Mouse (Mus musculus) embryo, embryonic 11.5 days (tissue): ENCODE measurements at regions not wholly inside any gene's neighbourhood (a gene's known extent, or its start where the extent isn't known, plus 50 kb on each side); places are given as distances from the start of the nearest gene placed in this dataset.

Experiments used
- DNase-seq: peaks from one replicate; pipeline ENCODE4 v3.0.0-alpha.2; 2012; ENCODE audit warnings: low read depth, low spot score

- DNase-seq = no peak
These were observed 53.4 kb upstream of the Nab1 start for GRCm38 (mm10) chr1:52553871-52554270.

GRCm38 (mm10) chr1:52565812-52566211 lies 64.7 kb upstream of the Nemp2 start:
- DNase-seq = no peak

GRCm38 (mm10) chr1:52571674-52572073 lies 58.8 kb upstream of the Nemp2 start:
- DNase-seq = no peak

- DNase-seq = peak; percentile 36
These were observed 52.0 kb upstream of the Nemp2 start for GRCm38 (mm10) chr1:52578298-52579056.

GRCm38 (mm10) chr1:52580132-52580896 lies 50.2 kb upstream of the Nemp2 start:
- no peak for DNase-seq
